Mouse (Mus musculus): Measurements from ENCODE around the gene Gpr162. TPM values are rescaled to one million over a fixed set of nuclear protein-coding genes. Genes with fewer than 3 reads are reported as not detected.
A peak's percentile ranks its signal among the peaks of the same experiment; 100 is the strongest.

The Gpr162 gene
- total and polyA plus RNA-seq, 2 experiments from 2014 or later: 38.1 to 160 TPM

DNA sequence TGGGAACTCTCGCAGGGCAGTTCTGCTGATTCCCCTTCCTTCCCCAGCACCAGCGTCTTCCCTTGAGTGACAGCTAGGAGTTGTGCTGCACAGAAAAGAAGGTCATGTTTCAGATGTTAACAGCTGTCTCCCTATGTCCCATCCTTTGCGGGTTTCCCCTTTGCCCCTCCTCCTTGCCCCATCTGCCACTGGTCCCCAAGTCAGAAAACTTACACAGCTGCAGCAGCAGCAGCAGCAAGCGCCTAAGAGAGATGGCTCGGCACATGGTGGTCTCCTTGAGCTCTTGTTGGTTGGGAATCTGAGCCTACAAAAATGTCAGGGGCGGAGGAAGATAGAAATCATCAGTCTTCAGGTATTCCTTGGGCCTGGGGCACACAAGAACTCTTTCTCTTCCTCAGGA lies 15.6 kb upstream of the Gpr162 start:
- ATAC-seq (no peak), DNase-seq (no peak)
- H3K27ac ChIP-seq (ENCODE audit: low read depth, low read length): no peak overlapping the region
- WGBS: 72% methylated on average over 6 of the region's 6 CpGs
- no peak overlapping the region for H3K4me3 ChIP-seq (ENCODE audit: low read depth, low read length)
- H3K36me3 ChIP-seq (ENCODE audit: insufficient read depth): no peaks in the 10 kb centered on the region
- TF ChIP-seq CTCF (IDR thresholded peaks at IDR 0.05; ENCODE audit: low read depth): no peak
- H3K27me3 ChIP-seq (ENCODE audit: insufficient read depth, low read length): no peaks in the 10 kb centered on the region
- no peaks in the 10 kb centered on the region for H3K4me1 ChIP-seq (ENCODE audit: insufficient read depth)
- H3K4me2 ChIP-seq (ENCODE audit: low read depth): no peak overlapping the region
- no peaks in the 10 kb centered on the region for H3K9me3 ChIP-seq (ENCODE audit: low read length)
- H3K9ac ChIP-seq: no peak overlapping the region

DNA sequence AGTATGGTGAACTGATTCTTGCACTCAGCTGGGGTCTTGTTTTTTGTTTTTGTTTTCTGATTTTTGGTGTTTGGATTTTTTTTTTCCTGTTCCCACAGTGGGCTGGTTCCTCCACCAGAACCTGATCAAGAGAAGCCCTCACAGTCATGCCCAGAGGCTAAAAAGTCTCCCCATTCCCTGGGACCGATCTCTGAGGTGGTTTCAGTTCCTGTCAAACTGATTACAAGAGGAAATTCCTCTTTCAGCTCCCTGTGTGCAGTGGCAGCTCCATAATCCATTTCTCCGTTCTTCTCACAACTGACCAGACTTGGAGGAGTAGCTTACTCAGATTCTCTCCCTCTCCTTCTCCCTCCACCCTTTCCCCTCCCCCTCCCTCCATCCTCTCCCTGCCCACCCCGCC lies 10.6 kb upstream of the Gpr162 start:
- H3K4me1 ChIP-seq (ENCODE audit: insufficient read depth): no peaks in the 10 kb centered on the region
- H3K27ac ChIP-seq (ENCODE audit: low read depth, low read length): no peak overlapping the region
- no peak overlapping the region for H3K9ac ChIP-seq
- DNase-seq (no peak), ATAC-seq (no peak)
- TF ChIP-seq CTCF (IDR thresholded peaks at IDR 0.05; ENCODE audit: low read depth): no peak
- no peak overlapping the region for H3K4me3 ChIP-seq (ENCODE audit: low read depth, low read length)
- 61% methylated on average over 2 of the region's 3 CpGs for WGBS
- H3K36me3 ChIP-seq (ENCODE audit: insufficient read depth): no peaks in the 10 kb centered on the region
- no peak overlapping the region for H3K4me2 ChIP-seq (ENCODE audit: low read depth)
- H3K27me3 ChIP-seq (ENCODE audit: insufficient read depth, low read length): no peaks in the 10 kb centered on the region
- H3K9me3 ChIP-seq (ENCODE audit: low read length): no peaks in the 10 kb centered on the region

DNA sequence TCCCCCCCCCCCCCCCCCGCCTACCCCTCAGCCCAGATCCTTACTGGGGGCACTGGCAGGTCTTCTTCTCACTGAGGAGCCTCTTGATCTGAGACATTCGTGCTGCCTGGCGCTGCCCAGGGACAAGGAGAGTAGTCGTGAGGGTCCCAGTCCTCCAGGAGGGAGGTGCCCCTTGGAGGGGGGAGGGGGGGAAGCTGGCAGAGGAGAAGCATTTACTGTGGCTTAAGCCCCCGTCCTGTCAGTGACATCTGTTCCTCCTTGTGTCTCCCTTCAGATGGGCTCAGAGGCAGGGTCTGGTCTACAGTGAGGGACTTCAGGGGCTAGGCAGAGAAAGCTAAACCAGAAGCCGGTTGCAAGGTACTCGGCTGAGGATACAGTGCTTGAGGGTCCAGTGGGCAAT lies 2.8 kb upstream of the Gpr162 start:
- no peaks in the 10 kb centered on the region for H3K9me3 ChIP-seq (ENCODE audit: low read length)
- TF ChIP-seq CTCF (IDR thresholded peaks at IDR 0.05; ENCODE audit: low read depth): no peak
- DNase-seq (no peak), ATAC-seq (no peak)
- peaks cover 11% of the 10 kb centered on the region for H3K4me1 ChIP-seq (ENCODE audit: insufficient read depth)
- no peaks in the 10 kb centered on the region for H3K36me3 ChIP-seq (ENCODE audit: insufficient read depth)
- H3K27ac ChIP-seq (ENCODE audit: low read depth, low read length): no peak overlapping the region
- H3K9ac ChIP-seq: no peak overlapping the region
- no peaks in the 10 kb centered on the region for H3K27me3 ChIP-seq (ENCODE audit: insufficient read depth, low read length)
- H3K4me3 ChIP-seq (ENCODE audit: low read depth, low read length): no peak overlapping the region
- H3K4me2 ChIP-seq (ENCODE audit: low read depth): no peak overlapping the region
- WGBS: 63% methylated on average over 6 of the region's 7 CpGs

DNA sequence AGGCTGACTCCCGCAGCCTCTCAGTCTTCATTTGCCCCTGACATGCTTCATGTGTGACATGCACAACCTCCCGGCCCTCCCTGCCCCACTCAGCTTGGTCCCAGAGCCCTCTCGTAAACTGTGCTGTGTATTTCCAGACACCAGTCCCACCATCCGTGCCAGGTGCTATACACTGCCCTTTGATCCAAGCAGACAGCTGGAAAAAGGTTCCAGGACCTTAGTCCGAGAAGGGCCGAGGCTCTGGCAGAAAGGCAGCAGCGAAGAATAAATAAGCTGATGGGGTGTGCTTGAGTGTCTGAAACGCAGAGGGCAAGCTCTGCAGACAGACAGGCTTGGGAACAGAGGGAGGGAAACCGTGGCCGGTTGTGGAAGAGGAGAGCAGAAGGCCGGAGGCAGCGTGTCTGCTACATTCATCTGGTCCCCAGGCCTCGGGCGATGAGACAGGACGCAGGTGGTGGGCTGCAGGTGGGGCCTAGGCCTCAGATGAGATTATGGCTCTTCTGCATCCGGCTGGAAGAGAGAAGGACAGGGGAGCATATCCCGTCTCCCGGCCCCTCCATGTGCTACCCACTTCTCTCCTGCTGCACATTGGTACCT lies 2.1 kb upstream of the Gpr162 start:
- Histone ChIP-seq H3K27me3 (ENCODE audit: insufficient read depth, low read length) (no peaks in the 10 kb centered on the region), H3K4me2 (ENCODE audit: low read depth) (no peak overlapping the region), H3K9ac (no peak overlapping the region), H3K36me3 (ENCODE audit: insufficient read depth) (0 out of 2 replicates have a peak, but pooled peaks cover 5% of the 10 kb centered on the region), H3K9me3 (ENCODE audit: low read length) (no peaks in the 10 kb centered on the region), H3K4me3 (ENCODE audit: low read depth, low read length) (no peak overlapping the region), H3K27ac (ENCODE audit: low read depth, low read length) (0 out of 2 replicates have a peak overlapping the region, but pooled peaks have one; percentile 40), H3K4me1 (ENCODE audit: insufficient read depth) (peaks cover 11% of the 10 kb centered on the region)
- DNase-seq (no peak), ATAC-seq (no peak)
- TF ChIP-seq CTCF (IDR thresholded peaks at IDR 0.05; ENCODE audit: low read depth): no peak
- WGBS: 59% methylated on average over 18 of the region's 18 CpGs

DNA sequence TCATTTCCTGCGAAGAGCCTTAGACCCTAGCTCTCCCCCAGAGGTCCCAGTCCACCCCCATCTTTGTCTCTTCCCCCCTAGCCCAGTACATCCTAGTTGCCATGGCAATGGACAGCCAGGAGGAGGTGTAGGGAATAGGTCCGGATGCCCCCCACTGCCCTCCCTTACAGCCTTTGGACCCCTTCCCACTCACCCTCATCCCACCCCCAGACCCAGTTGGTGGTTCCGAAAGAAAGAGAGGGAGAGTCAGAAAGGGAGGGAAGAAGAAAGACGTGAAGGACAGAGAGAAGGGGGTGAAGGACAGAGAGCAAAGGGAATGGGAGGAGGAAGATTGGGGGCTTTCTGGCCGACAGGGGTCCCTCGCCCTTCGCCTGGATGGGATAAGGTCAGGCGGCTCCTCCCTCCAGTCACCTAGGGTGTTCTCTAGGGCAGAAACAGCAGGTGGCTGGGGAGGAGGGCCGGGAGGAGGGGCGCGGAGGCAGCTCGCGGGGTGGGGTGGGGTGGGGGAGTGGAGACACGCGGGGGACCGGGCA lies 592 bp downstream of the Gpr162 start:
- Histone ChIP-seq H3K4me1 (ENCODE audit: insufficient read depth) (peaks cover 11% of the 10 kb centered on the region), H3K9ac (peak overlapping the region; percentile 93), H3K36me3 (ENCODE audit: insufficient read depth) (peaks cover 16% of the 10 kb centered on the region; the same call in 1 of the 2 replicates), H3K4me2 (ENCODE audit: low read depth) (peak overlapping the region; percentile 76), H3K9me3 (ENCODE audit: low read length) (no peaks in the 10 kb centered on the region), H3K4me3 (ENCODE audit: low read depth, low read length) (peak overlapping the region; percentile 75), H3K27me3 (ENCODE audit: insufficient read depth, low read length) (no peaks in the 10 kb centered on the region), H3K27ac (ENCODE audit: low read depth, low read length) (peak overlapping the region; percentile 95)
- TF ChIP-seq CTCF (IDR thresholded peaks at IDR 0.05; ENCODE audit: low read depth): no peak
- DNase-seq (no peak), ATAC-seq (peak; percentile 11)
- WGBS: 2% methylated on average over 14 of the region's 16 CpGs

DNA sequence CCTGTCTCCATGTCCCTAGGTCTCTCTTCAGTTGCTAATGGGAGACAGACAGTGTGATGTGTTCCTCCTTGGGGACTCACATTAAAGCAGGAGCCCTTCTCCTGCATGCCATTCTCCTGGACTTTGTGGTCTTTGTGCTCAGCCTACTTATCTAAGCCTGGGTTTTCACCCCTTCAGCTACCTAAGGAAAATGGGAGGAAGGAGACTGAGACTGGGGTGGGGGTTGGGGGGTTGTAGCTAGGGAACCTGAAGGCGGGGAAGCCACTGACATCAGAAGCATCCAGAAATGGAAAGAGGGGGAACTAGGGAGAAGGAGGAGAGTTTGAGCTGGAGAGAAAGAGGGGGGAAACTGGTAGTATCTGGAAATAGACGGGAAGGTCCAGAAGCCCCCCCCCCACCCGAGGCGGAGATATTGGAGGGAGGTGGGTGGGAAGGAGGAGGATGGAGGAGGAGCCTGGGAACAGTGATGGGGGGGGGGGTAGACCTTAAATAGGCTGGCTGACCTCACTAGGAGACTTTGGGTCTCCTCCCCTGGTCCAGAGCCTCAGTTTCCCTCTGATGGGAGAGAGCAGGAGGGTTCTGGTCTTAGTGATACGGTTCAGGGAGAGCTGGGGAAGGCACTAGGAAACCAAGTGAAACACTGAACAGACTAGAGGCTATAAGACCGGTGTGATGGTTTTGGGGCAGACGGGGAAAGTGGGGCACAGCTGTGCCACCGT lies 1.2 kb downstream of the Gpr162 start:
- H3K4me3 ChIP-seq (ENCODE audit: low read depth, low read length): peak overlapping the region; percentile 75
- ATAC-seq: peak; percentile 2; the same call in 1 of the 2 replicates
- H3K27me3 ChIP-seq (ENCODE audit: insufficient read depth, low read length): no peaks in the 10 kb centered on the region
- WGBS: 9% methylated on average over 8 of the region's 8 CpGs
- no peaks in the 10 kb centered on the region for H3K9me3 ChIP-seq (ENCODE audit: low read length)
- H3K4me1 ChIP-seq (ENCODE audit: insufficient read depth): peaks cover 11% of the 10 kb centered on the region
- no peak for TF ChIP-seq CTCF (IDR thresholded peaks at IDR 0.05; ENCODE audit: low read depth)
- peak overlapping the region; percentile 95 for H3K27ac ChIP-seq (ENCODE audit: low read depth, low read length)
- peak; percentile 62 for DNase-seq
- H3K9ac ChIP-seq: peak overlapping the region; percentile 93
- peaks cover 16% of the 10 kb centered on the region; the same call in 1 of the 2 replicates for H3K36me3 ChIP-seq (ENCODE audit: insufficient read depth)
- peak overlapping the region; percentile 76 for H3K4me2 ChIP-seq (ENCODE audit: low read depth)

DNA sequence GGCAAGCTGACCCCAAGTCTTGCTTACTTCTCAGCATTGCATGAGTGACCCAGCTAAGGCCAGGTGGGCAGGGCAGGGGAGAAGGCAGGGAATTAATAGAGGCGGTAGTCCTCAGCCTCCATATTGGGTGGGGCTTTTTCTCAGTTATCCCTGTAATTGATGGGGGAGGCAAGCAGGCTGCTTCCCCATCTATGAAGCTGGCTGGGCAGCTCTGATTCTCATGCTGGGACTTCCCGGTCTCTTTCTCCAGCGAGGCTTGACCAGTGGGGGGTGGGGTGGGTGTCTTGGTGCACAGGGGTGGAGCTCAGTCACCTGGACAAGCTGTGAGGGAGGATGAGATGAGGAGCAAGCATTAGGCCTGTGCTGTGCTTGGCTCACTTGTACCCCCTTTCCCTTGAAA lies 2.0 kb downstream of the Gpr162 start:
- Histone ChIP-seq H3K27me3 (ENCODE audit: insufficient read depth, low read length) (no peaks in the 10 kb centered on the region), H3K4me2 (ENCODE audit: low read depth) (peak overlapping the region; percentile 76), H3K4me3 (ENCODE audit: low read depth, low read length) (0 out of 2 replicates have a peak overlapping the region, but pooled peaks have one; percentile 75), H3K9me3 (ENCODE audit: low read length) (no peaks in the 10 kb centered on the region), H3K36me3 (ENCODE audit: insufficient read depth) (peaks cover 16% of the 10 kb centered on the region; the same call in 1 of the 2 replicates), H3K27ac (ENCODE audit: low read depth, low read length) (0 out of 2 replicates have a peak overlapping the region, but pooled peaks have one; percentile 95), H3K9ac (no peak overlapping the region; the same call in 1 of the 2 replicates), H3K4me1 (ENCODE audit: insufficient read depth) (peaks cover 11% of the 10 kb centered on the region)
- DNase-seq (no peak), ATAC-seq (no peak)
- no peak for TF ChIP-seq CTCF (IDR thresholded peaks at IDR 0.05; ENCODE audit: low read depth)
- 28% methylated on average over 3 of the region's 3 CpGs for WGBS

Data from forebrain, postnatal 0 days (tissue).